Mouse (Mus musculus) neural tube, embryonic 11.5 days (tissue): ENCODE results near the gene Wnt2b. TPM values are rescaled to one million over a fixed set of nuclear protein-coding genes. Genes with fewer than 3 reads are reported as not detected.

Experiments
- polyA plus RNA-seq: library from polyadenylated mRNA; unstranded; fragments of >200 nt; fragmentation: Nextera tagmentation; extraction: Ambion mirVana; gene quantifications from 2 replicates; pipeline ENCODE4 v1.2.1, GENCODE M21; 2014

The Wnt2b gene
- polyA plus RNA-seq, 1 experiment from 2014 or later = 0.90 TPM

Other genes with a start within 250 kb of the Wnt2b start
- gene Ppm1j, start 180.9 kb downstream of the Wnt2b start, polyA plus RNA-seq = 1.0 and 1.9 TPM in 2 replicates
- gene Fam19a3, start 180.1 kb downstream of the Wnt2b start, polyA plus RNA-seq = not detected in 2 replicates
- gene Rhoc, start 173.5 kb downstream of the Wnt2b start, polyA plus RNA-seq = 104 and 105 TPM in 2 replicates
- 17.4 and 22.0 TPM in 2 replicates for gene Mov10, start 143.4 kb downstream of the Wnt2b start, polyA plus RNA-seq
- 34.5 and 36.6 TPM in 2 replicates for gene St7l, start 97.9 kb downstream of the Wnt2b start, polyA plus RNA-seq
- gene Capza1, start 97.4 kb downstream of the Wnt2b start, polyA plus RNA-seq = 261 and 269 TPM in 2 replicates
- gene Cttnbp2nl, start 91.2 kb upstream of the Wnt2b start, polyA plus RNA-seq = 51.0 and 55.7 TPM in 2 replicates
- not detected in 2 replicates for gene 4930564D02Rik, start 104.9 kb upstream of the Wnt2b start, polyA plus RNA-seq